Mouse (Mus musculus) layer of hippocampus, postnatal 25 days (tissue): ENCODE results near the gene Diablo. TPM values are rescaled to one million over a fixed set of nuclear protein-coding genes. Genes with fewer than 3 reads are reported as not detected.
"Not testable (repeated sequence)": the region's sequence is repeated elsewhere in the genome, so short reads cannot be mapped to it uniquely, and the experiment has no call there.

Source experiments
- DNase-seq, 2 experiments: peaks; one replicate each; pipeline ENCODE4 v3.0.0; 2022; ENCODE audit warnings: mixed read lengths in 2 of 2, low spot score in 1 of 2; ENCODE audit errors: extremely low spot score in 1 of 2
- total RNA-seq, 2 experiments: library from RNA; stranded (reverse); gene quantifications; 2 replicates each; pipeline ENCODE4 v1.2.3; 2021

The Diablo gene
- total RNA-seq = 10 to 100 TPM; 34.4 to 35.3 TPM

- DNase-seq = peak; percentile 91 to 93
These were observed at the start of gene Diablo for GRCm38 (mm10) chr5:123523692-123524392. Gene Diablo, minus strand, starts transcription at chr5:123524176.

- DNase-seq = no peak
These were observed 49.4 kb upstream of the Diablo start for GRCm38 (mm10) chr5:123573362-123573761.

- DNase-seq = peak; percentile 95 to 96
These were observed 48.6 kb upstream of the Diablo start, which contains the start of gene Vps33a for GRCm38 (mm10) chr5:123572357-123573186. Gene Vps33a, minus strand, starts transcription at chr5:123573038.

GRCm38 (mm10) chr5:123561128-123561527 lies 37.2 kb upstream of the Diablo start:
- no peak for DNase-seq

- DNase-seq = no peak
These were observed 35.6 kb upstream of the Diablo start for GRCm38 (mm10) chr5:123559588-123559987.

- DNase-seq = peak in 1 of 2 experiments; percentile 57
These were observed 32.5 kb upstream of the Diablo start for GRCm38 (mm10) chr5:123556451-123556850.

GRCm38 (mm10) chr5:123555693-123556092 lies 31.7 kb upstream of the Diablo start:
- DNase-seq = no peak

GRCm38 (mm10) chr5:123533801-123534200 lies 9.8 kb upstream of the Diablo start:
- DNase-seq = no peak

GRCm38 (mm10) chr5:123530056-123530455 lies 6.1 kb upstream of the Diablo start:
- DNase-seq = peak in 1 of 2 experiments; percentile 4

- peak in 1 of 2 experiments; percentile 5 for DNase-seq
These were observed 4.7 kb upstream of the Diablo start for GRCm38 (mm10) chr5:123528641-123529040.

GRCm38 (mm10) chr5:123525916-123526495 lies 2.0 kb upstream of the Diablo start:
- peak in 1 of 2 experiments; percentile 3 for DNase-seq

GRCm38 (mm10) chr5:123525281-123525680 lies 1.3 kb upstream of the Diablo start, which contains the start of gene Gm49027:
Gene Gm49027, minus strand, starts transcription at chr5:123525488.
- peak in 1 of 2 experiments; percentile 4 for DNase-seq

- no peak for DNase-seq
These were observed 396 bp upstream of the Diablo start for GRCm38 (mm10) chr5:123524393-123524750.

- peak in 1 of 2 experiments; percentile 5 for DNase-seq
These were observed 1.8 kb downstream of the Diablo start for GRCm38 (mm10) chr5:123522166-123522565.

- no peak for DNase-seq
These were observed 2.4 kb downstream of the Diablo start for GRCm38 (mm10) chr5:123521621-123522020.

GRCm38 (mm10) chr5:123520666-123521065 lies 3.3 kb downstream of the Diablo start:
- peak in 1 of 2 experiments; percentile 2 for DNase-seq

GRCm38 (mm10) chr5:123514871-123515270 lies 9.1 kb downstream of the Diablo start:
- DNase-seq = no peak

GRCm38 (mm10) chr5:123512102-123512501 lies 11.9 kb downstream of the Diablo start:
- no peak for DNase-seq

GRCm38 (mm10) chr5:123511426-123511825 lies 12.6 kb downstream of the Diablo start:
- DNase-seq = not testable (repeated sequence)

- no peak for DNase-seq
These were observed 13.8 kb downstream of the Diablo start, which contains the start of gene B3gnt4 for GRCm38 (mm10) chr5:123510160-123510559. Gene B3gnt4, plus strand, starts transcription at chr5:123510460.

GRCm38 (mm10) chr5:123508921-123509320 lies 15.1 kb downstream of the Diablo start:
- DNase-seq = no peak
